17 mouse cellular contexts compared by ENCODE assay signal in the genomic region with DNA sequence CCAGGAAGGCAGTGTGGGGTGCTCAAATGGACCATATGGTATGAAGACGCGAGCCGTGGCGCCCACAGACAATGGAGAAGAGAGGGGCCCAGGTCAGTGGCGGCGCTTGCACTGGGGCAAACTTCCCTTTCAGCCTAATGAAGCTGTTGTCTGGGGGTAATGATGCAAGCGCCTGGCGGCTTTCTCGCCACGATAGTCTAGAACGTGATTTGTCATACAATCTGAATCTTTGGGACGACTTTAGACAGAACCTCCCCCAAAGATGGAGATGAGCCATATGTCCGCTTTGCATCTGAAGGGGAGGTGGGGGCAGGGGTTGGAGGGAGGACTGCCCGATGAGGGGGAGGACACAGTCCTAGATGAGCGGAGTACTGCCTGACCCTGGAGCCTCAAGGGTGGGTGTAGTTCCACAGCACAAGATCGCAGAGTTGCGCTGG. TPM values are rescaled to one million over a fixed set of nuclear protein-coding genes. Genes with fewer than 3 reads are reported as not detected.
DNase-seq lines count a peak whose midpoint lies in the region; ATAC-seq and TF ChIP-seq lines count a peak whose summit lies in the region.
"Had no signal": no experiment of that assay in that cellular context is flagged by ENCODE, and none has a peak within 500 bp of the region (broad histone marks: within the 10 kb centered on the region; RNA-seq: fewer than 3 reads in every experiment).

No protein-coding gene starts in this region.

- peaks cover 68% of the 10 kb centered on the region for H3K4me1 ChIP-seq in midbrain, embryonic 10.5 days
- H3K4me1 ChIP-seq in midbrain, postnatal 0 days (ENCODE audit: insufficient read depth, low read length), result peaks cover 6% of the 10 kb centered on the region; the same call in 1 of the 2 replicates
- peaks cover 8% of the 10 kb centered on the region; the same call in 1 of the 2 replicates for H3K4me1 ChIP-seq in embryonic facial prominence, embryonic 12.5 days
- no peaks in the 10 kb centered on the region; the same call in 1 of the 2 replicates for H3K4me1 ChIP-seq in hindbrain, postnatal 0 days (ENCODE audit: insufficient read depth, low read length)

- H3K9ac ChIP-seq in midbrain, postnatal 0 days (replicated peaks; ENCODE audit: low read length, poor library complexity, severe bottlenecking), result no peak overlapping the region
- no peak overlapping the region for H3K9ac ChIP-seq in embryonic facial prominence, embryonic 12.5 days
- no peak overlapping the region for H3K9ac ChIP-seq in hindbrain, postnatal 0 days (replicated peaks; ENCODE audit: low read length)
- H3K9ac ChIP-seq: heart, embryonic 13.5 days; stomach, embryonic 15.5 days had no signal

- peak; percentile 61 for DNase-seq in midbrain, embryonic 10.5 days (ENCODE audit: low spot score)
- DNase-seq in midbrain, postnatal 0 days (ENCODE audit: low spot score), result no peak
- no peak for DNase-seq in hindbrain, postnatal 0 days (ENCODE audit: low spot score)
- peak; percentile 75 for DNase-seq in retina, postnatal 1 day
- DNase-seq in cerebellum, adult 9-11 months, result no peak
- no peak for DNase-seq in heart, adult 18-20 months
- DNase-seq: adrenal gland, postnatal 25 days; cerebellum, adult 11 months; lung, postnatal 14 days had no signal

- no peaks in the 10 kb centered on the region for H3K9me3 ChIP-seq in midbrain, embryonic 10.5 days (replicated peaks)
- no peaks in the 10 kb centered on the region for H3K9me3 ChIP-seq in midbrain, postnatal 0 days (ENCODE audit: low read length)
- no peaks in the 10 kb centered on the region for H3K9me3 ChIP-seq in embryonic facial prominence, embryonic 12.5 days
- no peaks in the 10 kb centered on the region for H3K9me3 ChIP-seq in hindbrain, postnatal 0 days (ENCODE audit: low read length)
- H3K9me3 ChIP-seq: heart, embryonic 13.5 days; stomach, embryonic 15.5 days had no signal

- no peak overlapping the region for H3K4me2 ChIP-seq in midbrain, postnatal 0 days (ENCODE audit: low read depth, low read length, poor library complexity, severe bottlenecking)
- no peak overlapping the region for H3K4me2 ChIP-seq in embryonic facial prominence, embryonic 12.5 days (replicated peaks)
- H3K4me2 ChIP-seq in hindbrain, postnatal 0 days (ENCODE audit: low read depth, low read length), result no peak overlapping the region
- H3K4me2 ChIP-seq: heart, embryonic 13.5 days; liver, embryonic 11.5 days; stomach, embryonic 15.5 days had no signal

- no peaks in the 10 kb centered on the region for H3K36me3 ChIP-seq in midbrain, embryonic 10.5 days
- no peaks in the 10 kb centered on the region for H3K36me3 ChIP-seq in midbrain, postnatal 0 days (ENCODE audit: insufficient read depth, low read length)
- no peaks in the 10 kb centered on the region for H3K36me3 ChIP-seq in embryonic facial prominence, embryonic 12.5 days
- no peaks in the 10 kb centered on the region for H3K36me3 ChIP-seq in hindbrain, postnatal 0 days (ENCODE audit: insufficient read depth, low read length)
- H3K36me3 ChIP-seq: heart, embryonic 13.5 days; stomach, embryonic 15.5 days had no signal

- H3K27me3 ChIP-seq in midbrain, embryonic 10.5 days (ENCODE audit: low read depth, poor library complexity, severe bottlenecking), result peaks cover 100% of the 10 kb centered on the region
- peaks cover 48% of the 10 kb centered on the region for H3K27me3 ChIP-seq in midbrain, postnatal 0 days (ENCODE audit: insufficient read depth, low read length)
- H3K27me3 ChIP-seq in embryonic facial prominence, embryonic 12.5 days, result peaks cover 87% of the 10 kb centered on the region
- H3K27me3 ChIP-seq in hindbrain, postnatal 0 days (ENCODE audit: insufficient read depth, low read length), result peaks cover 64% of the 10 kb centered on the region

- no peak for ATAC-seq in midbrain, postnatal 0 days (ENCODE audit: low FRiP score)
- ATAC-seq in embryonic facial prominence, embryonic 12.5 days (ENCODE audit: insufficient number of reproducible peaks, insufficient read depth, low FRiP score, low TSS enrichment), result 0 out of 2 replicates have a peak, but pooled peaks have one; percentile 18
- ATAC-seq in hindbrain, postnatal 0 days, result 0 out of 2 replicates have a peak, but pooled peaks have one; percentile 27
- ATAC-seq in cerebellum, adult (ENCODE audit: insufficient number of reproducible peaks, low FRiP score, low TSS enrichment), result no peak
- ATAC-seq: Patski had no signal

- peak overlapping the region; percentile 87 for H3K27ac ChIP-seq in midbrain, embryonic 10.5 days (replicated peaks)
- H3K27ac ChIP-seq in midbrain, postnatal 0 days (ENCODE audit: low read depth, low read length), result no peak overlapping the region
- H3K27ac ChIP-seq in embryonic facial prominence, embryonic 12.5 days, result no peak overlapping the region
- no peak overlapping the region for H3K27ac ChIP-seq in hindbrain, postnatal 0 days
- H3K27ac ChIP-seq: heart, embryonic 13.5 days; stomach, embryonic 15.5 days had no signal

- no peak for TF ChIP-seq CTCF in midbrain, postnatal 0 days (IDR thresholded peaks at IDR 0.05)
- no peak for TF ChIP-seq CTCF in hindbrain, postnatal 0 days (IDR thresholded peaks at IDR 0.05; ENCODE audit: low read depth)

- under 1% methylated on average over 17 of the region's 17 CpGs for WGBS in midbrain, embryonic 10.5 days
- 4% methylated on average over 17 of the region's 17 CpGs for WGBS in midbrain, postnatal 0 days
- 2% methylated on average over 17 of the region's 17 CpGs for WGBS in embryonic facial prominence, embryonic 12.5 days
- 1% methylated on average over 17 of the region's 17 CpGs for WGBS in hindbrain, postnatal 0 days

- peak overlapping the region; percentile 53 for H3K4me3 ChIP-seq in midbrain, embryonic 10.5 days
- no peak overlapping the region for H3K4me3 ChIP-seq in midbrain, postnatal 0 days (ENCODE audit: low read depth, low read length)
- no peak overlapping the region for H3K4me3 ChIP-seq in embryonic facial prominence, embryonic 12.5 days
- no peak overlapping the region for H3K4me3 ChIP-seq in hindbrain, postnatal 0 days (ENCODE audit: low read length)
- H3K4me3 ChIP-seq: heart, embryonic 13.5 days; stomach, embryonic 15.5 days had no signal

RNA-seq across cellular contexts. Expression of gene Neurog1, which starts 8.4 kb away (rescaled TPM):
- polyA plus RNA-seq in midbrain, embryonic 10.5 days (2016; fragmentation: Nextera tagmentation; extraction: Ambion mirVana), result 33.7 and 34.4 TPM in 2 replicates
- not detected in 2 replicates for total RNA-seq in midbrain, postnatal 0 days (2014; rRNA removed)
- polyA plus RNA-seq in midbrain, postnatal 0 days (2015; fragmentation: Nextera tagmentation; extraction: Ambion mirVana), result not detected in 2 replicates
- polyA plus RNA-seq in embryonic facial prominence, embryonic 12.5 days (2016; fragmentation: Nextera tagmentation; extraction: Ambion mirVana), result 5.1 and 6.0 TPM in 2 replicates
- 0.14 and 0.42 TPM in 2 replicates for total RNA-seq in hindbrain, postnatal 0 days (2014; rRNA removed)
- 0.10 and 0.30 TPM in 2 replicates for polyA plus RNA-seq in hindbrain, postnatal 0 days (2015; fragmentation: Nextera tagmentation; extraction: Ambion mirVana)
- not detected for total RNA-seq in heart, adult 18-20 months (2021)
- total RNA-seq: adrenal gland, postnatal 25 days; left cerebral cortex, adult 8-10 months had no signal
- polyA plus RNA-seq: C2C12; heart, embryonic 13.5 days; liver, embryonic 11.5 days; stomach, embryonic 15.5 days had no signal

RNA-seq across cellular contexts. Expression of gene Cxcl14, which starts 36.0 kb away (rescaled TPM):
- 5.4 and 9.3 TPM in 2 replicates for polyA plus RNA-seq in midbrain, embryonic 10.5 days (2016; fragmentation: Nextera tagmentation; extraction: Ambion mirVana)
- 31.5 and 34.1 TPM in 2 replicates for total RNA-seq in midbrain, postnatal 0 days (2014; rRNA removed)
- polyA plus RNA-seq in midbrain, postnatal 0 days (2015; fragmentation: Nextera tagmentation; extraction: Ambion mirVana), result 32.7 and 37.0 TPM in 2 replicates
- polyA plus RNA-seq in embryonic facial prominence, embryonic 12.5 days (2016; fragmentation: Nextera tagmentation; extraction: Ambion mirVana), result 308 and 338 TPM in 2 replicates
- total RNA-seq in hindbrain, postnatal 0 days (2014; rRNA removed), result 17.5 and 20.2 TPM in 2 replicates
- polyA plus RNA-seq in hindbrain, postnatal 0 days (2015; fragmentation: Nextera tagmentation; extraction: Ambion mirVana), result 19.2 and 19.9 TPM in 2 replicates
- total RNA-seq in heart, adult 18-20 months (2021), result 1 to 10 TPM; 7.0 to 7.9 TPM

Comparison
In these comparisons a context has a peak if more than half of its experiments do, and no peak if none do; other contexts are left out.
1. DNase-seq: peak in midbrain, embryonic 10.5 days (single experiment) and retina, postnatal 1 day (single experiment); none in midbrain, postnatal 0 days (single experiment), hindbrain, postnatal 0 days (single experiment), cerebellum, adult 9-11 months (single experiment) and heart, adult 18-20 months (0 of 2).
2. ATAC-seq: peak in embryonic facial prominence, embryonic 12.5 days (single experiment) and hindbrain, postnatal 0 days (single experiment); none in midbrain, postnatal 0 days (single experiment) and cerebellum, adult (single experiment).